Mouse (Mus musculus) lung, postnatal 25 days (tissue): Measurements from ENCODE around the gene Gstp2.
"Not testable (repeated sequence)": the region's sequence is repeated elsewhere in the genome, so short reads cannot be mapped to it uniquely, and the experiment has no call there.

Experiments used
- DNase-seq: peaks from one replicate; pipeline ENCODE4 v3.0.0; 2022; ENCODE audit warnings: low spot score

Gstp2 gene

GRCm38 (mm10) chr19:4070311-4070710, 24.5 kb upstream of the Gstp2 start:
- DNase-seq = no peak

GRCm38 (mm10) chr19:4068717-4069410, 23.0 kb upstream of the Gstp2 start:
- no peak for DNase-seq

GRCm38 (mm10) chr19:4068242-4068641, 22.4 kb upstream of the Gstp2 start:
- DNase-seq = not testable (repeated sequence)

DNA sequence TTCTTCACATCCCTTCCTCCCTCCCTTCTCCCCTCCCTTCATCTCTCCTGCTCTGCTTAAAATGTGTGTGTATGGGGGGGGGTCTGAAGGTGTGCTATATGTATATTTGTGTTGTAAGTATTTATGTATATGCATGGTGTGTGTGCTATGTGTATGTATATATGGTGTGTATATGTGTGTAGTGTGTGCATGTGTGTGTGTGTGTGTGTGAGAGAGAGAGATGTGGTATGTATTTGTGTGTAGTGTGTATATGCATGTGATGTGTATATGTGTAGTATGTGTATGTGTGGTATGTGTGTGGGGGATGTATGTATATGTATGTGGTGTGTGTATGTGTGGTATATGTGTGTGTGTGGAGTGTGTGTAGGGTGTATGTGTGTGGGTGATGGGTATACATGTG, 21.1 kb upstream of the Gstp2 start:
- DNase-seq = no peak

DNA sequence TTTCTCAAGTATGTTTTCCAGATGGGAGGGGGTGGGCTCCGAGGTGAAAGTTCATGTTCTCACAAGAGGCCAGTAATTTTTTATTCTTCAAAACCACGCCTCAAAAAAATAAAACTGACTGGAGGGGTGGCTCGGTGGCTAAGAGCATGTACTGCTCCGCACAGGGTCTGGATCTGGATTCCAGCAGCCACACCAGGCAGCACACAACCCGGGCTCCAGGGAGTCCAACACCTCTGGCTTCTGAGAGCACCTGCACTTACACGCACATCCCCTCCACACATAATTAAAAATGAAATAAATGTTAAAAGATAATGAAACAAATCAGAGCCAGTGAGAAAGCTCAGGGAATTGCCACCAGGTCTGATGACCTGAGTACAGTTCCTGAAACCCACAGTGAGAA, 20.5 kb upstream of the Gstp2 start:
- DNase-seq = no peak

DNA sequence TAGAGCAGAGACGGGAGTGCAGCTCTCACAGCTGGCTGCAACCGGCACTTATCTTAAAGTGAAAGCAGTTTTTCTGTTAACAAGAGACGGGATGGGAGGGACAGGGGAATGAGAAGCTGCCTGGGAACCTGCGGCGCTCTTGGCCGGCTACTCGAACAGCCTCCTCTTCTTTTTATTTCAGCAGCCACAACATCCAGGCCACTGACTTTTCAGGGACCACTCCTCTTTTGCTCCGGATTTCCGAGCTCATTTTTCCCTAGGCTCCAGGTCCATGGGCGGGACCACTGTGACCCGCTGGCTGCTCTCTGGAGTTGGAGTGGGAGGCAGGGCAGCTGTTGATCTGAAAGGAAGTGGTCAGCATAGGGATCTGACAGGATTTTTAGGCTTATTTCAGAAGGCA, 18.7 kb upstream of the Gstp2 start:
- DNase-seq = not testable (repeated sequence)

GRCm38 (mm10) chr19:4063357-4063756, 17.5 kb upstream of the Gstp2 start:
- DNase-seq = not testable (repeated sequence)

- DNase-seq = no peak
Observed at GRCm38 (mm10) chr19:4060899-4061465, 15.2 kb upstream of the Gstp2 start.

- DNase-seq = not testable (repeated sequence)
Observed at GRCm38 (mm10) chr19:4060044-4060898, 14.4 kb upstream of the Gstp2 start.

DNA sequence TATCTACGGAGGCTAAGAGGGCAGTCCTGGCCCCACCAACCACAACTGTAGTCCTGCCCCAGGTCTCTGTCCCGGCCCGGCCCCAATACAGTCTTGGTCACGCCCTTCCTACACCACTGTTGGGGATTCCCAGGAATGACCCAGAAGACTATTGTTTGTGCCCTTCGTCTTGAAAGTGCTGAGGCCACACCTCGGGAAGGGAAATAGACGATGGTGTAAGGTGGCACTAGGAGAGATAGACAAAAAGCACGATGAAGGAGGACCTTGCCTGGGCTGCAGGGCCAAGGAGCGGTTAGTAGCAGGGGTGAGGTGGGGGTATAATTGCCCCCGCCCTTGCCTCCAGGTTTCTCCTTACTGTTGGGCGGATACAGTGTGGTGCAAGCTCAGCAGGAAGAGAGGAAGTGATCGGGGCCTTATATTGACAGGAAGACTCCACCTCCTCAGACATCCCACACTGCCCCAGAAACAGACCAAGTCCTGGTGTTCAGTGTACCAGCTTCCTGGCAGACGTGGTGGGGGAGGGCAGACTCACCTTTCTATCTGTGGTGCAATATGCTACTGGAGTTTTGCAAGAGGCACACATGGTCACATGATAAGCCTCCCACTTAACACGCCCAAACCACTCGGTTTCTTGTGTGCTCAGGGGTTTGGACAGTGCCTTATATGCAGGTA, 13.4 kb upstream of the Gstp2 start, which contains the start of gene Gstp3:
Gene Gstp3, minus strand, starts transcription at position 501 of the 672 bp plus-strand sequence.
- peak; percentile 70 for DNase-seq

DNA sequence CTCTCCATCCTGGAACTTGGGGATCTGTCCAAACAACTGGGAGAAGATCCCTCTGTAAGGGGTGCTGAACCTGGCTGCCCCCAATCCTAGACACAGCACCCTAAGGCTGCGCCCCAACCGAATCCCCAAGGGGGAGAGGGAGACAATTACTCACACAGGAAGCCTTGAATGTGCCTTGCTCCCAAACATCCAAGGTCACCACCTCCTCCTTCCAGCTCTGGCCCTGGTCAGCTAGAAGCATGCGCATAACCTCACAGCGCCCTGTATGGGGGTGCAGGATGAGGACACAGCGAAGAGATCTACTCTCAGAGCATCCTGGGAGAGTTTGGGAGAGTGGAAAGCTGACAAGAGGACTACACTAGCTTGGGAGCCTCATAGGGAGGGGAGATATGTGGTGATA, 12.8 kb upstream of the Gstp2 start:
- DNase-seq = no peak

- no peak for DNase-seq
Observed at GRCm38 (mm10) chr19:4057962-4058361, 12.1 kb upstream of the Gstp2 start.

GRCm38 (mm10) chr19:4057389-4057788, 11.6 kb upstream of the Gstp2 start:
- DNase-seq = no peak

DNA sequence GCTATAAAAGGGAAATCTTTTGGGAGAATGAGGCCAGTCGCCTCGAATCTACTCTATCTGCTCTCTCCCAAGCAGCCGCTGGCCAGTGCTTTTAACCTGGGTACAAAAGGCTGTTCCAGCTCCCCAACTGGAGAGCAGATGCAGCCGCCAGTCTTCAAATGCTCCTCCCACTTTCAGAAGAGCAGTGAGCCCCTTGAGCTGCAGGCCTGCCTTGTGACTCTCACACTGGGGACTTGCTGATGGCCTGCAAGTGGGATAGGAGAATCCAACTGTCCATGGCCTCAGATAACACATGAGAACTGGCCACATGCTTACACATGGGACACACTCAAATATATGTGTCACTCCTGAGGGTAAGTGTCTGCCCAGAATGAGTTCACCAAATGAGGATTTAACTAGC, 10.9 kb upstream of the Gstp2 start:
- no peak for DNase-seq

GRCm38 (mm10) chr19:4055947-4056693, 10.3 kb upstream of the Gstp2 start:
- DNase-seq = no peak

DNA sequence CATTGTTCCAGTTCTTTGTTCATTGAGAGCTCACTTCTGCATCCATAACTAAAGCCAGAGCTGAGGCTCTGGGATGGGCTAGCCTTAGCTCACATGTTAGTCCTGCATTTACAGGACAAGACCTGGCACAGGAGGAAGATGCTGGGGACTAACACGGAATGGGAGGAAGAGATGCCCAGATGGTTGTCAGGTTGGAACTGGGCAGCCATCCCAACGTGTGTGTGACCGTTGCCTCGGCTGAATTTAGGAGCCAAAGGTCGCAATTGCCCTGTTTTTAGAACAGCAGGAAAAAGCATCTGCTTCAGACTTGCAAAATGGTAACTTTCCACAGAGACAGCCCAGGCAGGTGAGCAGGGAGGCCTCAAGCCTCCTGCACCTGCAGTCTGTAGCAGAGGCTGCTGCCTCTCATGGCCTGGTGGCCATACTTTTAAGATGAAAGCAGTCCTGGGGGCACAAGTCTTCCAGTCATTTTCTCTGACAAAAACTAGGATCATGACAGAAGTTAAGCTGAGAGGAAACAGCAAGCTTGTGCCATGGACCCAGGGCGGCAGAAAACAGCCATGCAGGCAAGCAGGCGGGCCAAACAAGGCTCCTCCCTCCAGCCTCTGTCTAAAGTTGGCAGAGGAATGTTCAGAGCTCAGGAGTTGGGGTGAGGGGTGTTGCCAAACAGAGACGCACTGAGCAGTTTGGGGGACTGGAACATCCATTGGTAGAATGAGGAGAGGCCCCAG, 9.6 kb upstream of the Gstp2 start:
- DNase-seq = no peak

DNA sequence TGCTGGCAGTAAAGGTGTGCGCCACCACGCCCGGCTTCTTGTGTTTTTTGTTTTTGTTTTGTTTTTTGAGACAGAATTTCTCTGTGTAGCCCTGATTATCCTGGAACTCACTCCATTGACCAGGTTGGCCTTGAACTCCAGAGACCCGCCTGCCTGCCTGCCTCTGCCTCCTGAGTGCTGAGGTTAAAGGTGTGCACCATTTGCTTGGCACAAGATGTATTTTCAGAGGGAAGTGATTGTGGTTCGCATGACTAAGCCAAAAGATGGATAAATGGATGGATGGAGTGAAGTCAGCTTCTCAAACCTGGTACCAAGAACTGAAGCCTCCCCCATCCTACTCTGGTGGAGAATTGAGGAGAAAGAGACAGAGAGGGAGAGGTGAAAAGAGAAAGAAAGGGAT, 8.8 kb upstream of the Gstp2 start:
- no peak for DNase-seq

DNA sequence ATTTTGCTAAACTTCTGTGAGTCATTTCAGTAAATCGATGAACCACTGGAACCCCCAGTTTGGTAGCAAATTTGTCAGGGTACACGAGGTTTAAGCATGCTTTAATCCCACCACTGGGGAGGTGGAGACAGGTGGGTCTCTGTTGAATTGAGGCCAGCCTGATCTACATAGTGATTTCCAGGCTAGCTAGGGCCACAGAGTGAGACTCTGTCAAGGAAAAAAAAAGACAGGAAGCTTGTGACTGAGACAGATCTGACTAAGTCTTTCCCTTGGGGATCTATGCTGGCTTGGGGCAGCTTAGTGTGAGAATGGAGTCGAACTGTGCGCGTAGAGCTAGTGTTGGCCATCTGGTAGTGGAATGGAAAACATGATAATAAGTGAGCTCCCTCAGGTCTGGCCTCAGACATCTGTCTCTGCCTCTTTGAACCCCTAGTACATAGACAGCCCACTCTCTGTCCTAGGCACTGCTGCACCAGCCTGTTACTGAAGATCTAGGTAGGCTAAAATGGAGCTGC, 6.8 kb upstream of the Gstp2 start:
- DNase-seq = no peak

DNA sequence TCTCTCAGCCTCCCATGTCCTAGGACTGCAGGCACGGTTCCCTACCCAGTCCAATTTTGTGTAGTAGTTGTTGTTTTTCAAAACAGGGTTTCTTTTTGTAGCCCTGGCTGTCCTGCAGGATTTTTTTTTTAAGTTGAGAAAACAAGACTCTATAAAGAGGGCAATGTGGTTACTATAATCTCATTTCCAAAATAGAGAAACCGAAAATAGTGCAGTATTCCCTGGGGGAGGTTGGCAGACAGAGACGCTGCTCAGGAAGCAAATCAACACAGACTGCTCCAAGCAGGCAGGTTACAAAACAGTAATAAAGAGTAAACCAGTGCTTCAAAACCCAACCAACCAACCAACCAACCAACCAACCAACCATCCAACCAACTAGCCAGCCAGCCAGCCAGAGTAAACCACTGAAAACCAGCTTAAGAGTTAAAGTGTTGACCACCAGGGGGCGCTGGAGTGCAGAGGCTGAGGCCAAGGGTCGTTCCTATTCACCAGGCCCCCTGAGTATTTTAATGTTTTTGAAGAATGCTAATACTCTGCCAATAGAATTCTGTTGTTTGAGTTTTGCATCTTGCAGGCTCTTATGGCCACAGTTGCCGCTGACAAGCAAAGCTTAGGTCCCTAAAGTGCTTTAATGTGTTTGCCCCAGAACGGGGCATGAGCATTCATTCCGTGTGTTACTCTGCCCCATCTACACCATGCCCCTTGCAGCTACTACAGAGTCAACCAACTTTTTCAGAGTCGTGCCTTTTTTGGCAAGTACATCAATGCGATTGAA, 6.1 kb upstream of the Gstp2 start:
- peak; percentile 66 for DNase-seq

GRCm38 (mm10) chr19:4051016-4051415, 5.2 kb upstream of the Gstp2 start:
- no peak for DNase-seq
